11 mouse cellular contexts compared by ENCODE assay signal in genomic region chr11:20469368-20469767, GRCm38 (mm10).
A peak's percentile ranks its signal among the peaks of the same experiment; 100 is the strongest.
DNase-seq lines count a peak whose midpoint lies in the region; ATAC-seq and TF ChIP-seq lines count a peak whose summit lies in the region.
"Had no signal": no experiment of that assay in that cellular context is flagged by ENCODE, and none has a peak within 500 bp of the region (broad histone marks: within the 10 kb centered on the region; RNA-seq: fewer than 3 reads in every experiment).

No protein-coding gene starts in this region.

- H3K36me3 ChIP-seq in stomach, postnatal 0 days (ENCODE audit: control insufficient read depth, insufficient read depth, low read length): no peaks in the 10 kb centered on the region
- H3K36me3 ChIP-seq: lung, embryonic 15.5 days had no signal

- no peaks in the 10 kb centered on the region for H3K4me1 ChIP-seq in stomach, postnatal 0 days (replicated peaks; ENCODE audit: control insufficient read depth, insufficient read depth)

- H3K9ac ChIP-seq in stomach, postnatal 0 days (ENCODE audit: low read length): no peak overlapping the region
- H3K9ac ChIP-seq: lung, embryonic 15.5 days had no signal

- H3K27me3 ChIP-seq in stomach, postnatal 0 days (ENCODE audit: control insufficient read depth, insufficient read depth, low read length): no peaks in the 10 kb centered on the region
- H3K27me3 ChIP-seq: lung, embryonic 15.5 days had no signal

- peak; percentile 45 for DNase-seq in kidney, adult 18-20 months
- no peak for DNase-seq in kidney, postnatal 14 days
- peak; percentile 67 for DNase-seq in fibroblast of lung, adult 2 months (ENCODE audit: low read depth)
- DNase-seq in liver: peak; percentile 35
- DNase-seq in stomach, postnatal 0 days (ENCODE audit: low spot score): peak; percentile 38
- no peak for DNase-seq in ovary, postnatal 14 days (ENCODE audit: low spot score)
- no peak for DNase-seq in heart, postnatal 10 days
- no peak for DNase-seq in gastrocnemius, postnatal 10 days
- DNase-seq: cerebellum, adult 11 months; right cerebral cortex, adult 18-20 months had no signal

- 17% methylated on average over 5 of the region's 5 CpGs for WGBS in stomach, postnatal 0 days

- intact Hi-C loops in heart, postnatal 10 days (cut with DNase I): no loop called here

- no peaks in the 10 kb centered on the region for H3K9me3 ChIP-seq in stomach, postnatal 0 days (ENCODE audit: control insufficient read depth, low read length)
- H3K9me3 ChIP-seq: lung, embryonic 15.5 days had no signal

- H3K4me3 ChIP-seq in stomach, postnatal 0 days (ENCODE audit: low read depth, low read length): no peak overlapping the region
- H3K4me3 ChIP-seq: lung, embryonic 15.5 days had no signal

- TF ChIP-seq CTCF in stomach, postnatal 0 days (IDR thresholded peaks at IDR 0.05; ENCODE audit: low read depth): no peak

- H3K4me2 ChIP-seq in stomach, postnatal 0 days (replicated peaks; ENCODE audit: low read depth): no peak overlapping the region
- H3K4me2 ChIP-seq: lung, embryonic 15.5 days had no signal

- ATAC-seq in stomach, postnatal 0 days (ENCODE audit: low FRiP score, low TSS enrichment): peak; percentile 71

- no peak for TF ChIP-seq EP300 in stomach, postnatal 0 days (optimal IDR thresholded peaks at IDR 0.05)

- peak overlapping the region; percentile 49; the same call in 1 of the 2 replicates for H3K27ac ChIP-seq in stomach, postnatal 0 days (replicated peaks)
- H3K27ac ChIP-seq: lung, embryonic 15.5 days had no signal

Comparison
In these comparisons a context has a peak if more than half of its experiments do, and no peak if none do; other contexts are left out.
1. DNase-seq: peak in kidney, adult 18-20 months (single experiment), fibroblast of lung, adult 2 months (single experiment), liver (single experiment) and stomach, postnatal 0 days (single experiment); none in kidney, postnatal 14 days (single experiment), ovary, postnatal 14 days (single experiment), heart, postnatal 10 days (0 of 2) and gastrocnemius, postnatal 10 days (single experiment).